Mouse (Mus musculus): ENCODE data around the gene Fli1.

- TF ChIP-seq CTCF (IDR thresholded peaks at IDR 0.05; ENCODE audit: low read depth, low read length): no peak
- no peak for TF ChIP-seq POLR2A (IDR thresholded peaks at IDR 0.05; ENCODE audit: extremely low read depth, insufficient read depth, low read length)
Measured at GRCm38 (mm10) chr9:32565309-32565708, 22.6 kb upstream of the Fli1 start.
